Mouse (Mus musculus): ENCODE results near the gene Mpg. TPM values are rescaled to one million over a fixed set of nuclear protein-coding genes. Genes with fewer than 3 reads are reported as not detected.

Gene Mpg
- polyA plus RNA-seq, 1 experiment from 2014 or later = 36.2 TPM

DNA sequence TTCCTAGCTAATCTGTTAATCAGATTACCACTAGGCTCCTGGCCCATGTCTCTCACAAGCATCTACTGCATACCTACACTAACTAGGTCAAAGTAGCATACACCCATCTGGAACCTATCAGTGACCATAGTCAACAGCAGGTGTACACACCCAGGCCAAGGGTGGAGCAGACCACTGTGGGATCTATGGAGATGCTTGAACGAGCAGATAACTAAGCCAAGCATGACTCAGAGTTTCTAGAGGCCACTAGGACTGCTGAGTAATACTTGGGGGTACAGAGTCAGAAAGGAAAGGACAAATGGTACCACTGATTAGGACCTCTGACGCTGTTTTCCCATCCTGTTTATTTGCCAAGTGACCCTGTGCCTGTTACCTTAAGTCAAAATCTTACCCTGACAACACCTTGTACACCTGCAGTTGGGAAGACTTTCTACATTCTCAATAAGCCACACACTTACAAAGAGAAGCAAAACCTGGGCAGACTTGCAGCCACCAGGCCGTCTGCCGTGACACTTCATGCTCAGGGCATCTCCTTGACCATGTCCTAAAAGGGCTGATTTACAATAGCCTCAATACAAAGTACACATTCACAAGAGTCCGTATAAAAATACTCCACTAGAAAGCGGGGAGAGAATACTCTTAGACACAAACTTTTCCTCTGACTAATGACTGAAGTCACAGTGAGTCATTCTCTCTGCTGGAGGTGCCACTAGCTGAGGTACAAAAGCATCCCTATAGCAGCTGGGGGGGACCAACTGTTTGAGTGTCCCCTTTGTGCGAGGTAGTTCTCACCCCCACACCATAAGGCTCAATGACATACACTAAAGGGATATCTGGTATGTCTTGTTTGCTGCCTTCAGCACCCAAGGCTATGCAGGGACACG is 24.8 kb downstream of the Mpg start:
- Histone ChIP-seq H3K36me3 (ENCODE audit: control insufficient read depth, insufficient read depth, low read length) (peaks cover 77% of the 10 kb centered on the region), H3K4me1 (replicated peaks; ENCODE audit: control insufficient read depth, insufficient read depth, low read length) (no peaks in the 10 kb centered on the region), H3K4me3 (ENCODE audit: low read depth, low read length) (no peak overlapping the region), H3K27ac (ENCODE audit: low read depth) (no peak overlapping the region), H3K4me2 (ENCODE audit: low read length) (no peak overlapping the region), H3K27me3 (replicated peaks; ENCODE audit: control insufficient read depth, insufficient read depth, low read length) (no peaks in the 10 kb centered on the region), H3K9me3 (ENCODE audit: control insufficient read depth, low read length) (no peaks in the 10 kb centered on the region), H3K9ac (ENCODE audit: low read length) (no peak overlapping the region)
- no peak for ATAC-seq (replicated peaks; ENCODE audit: low FRiP score, low TSS enrichment, low read depth)
- no peak for DNase-seq (ENCODE audit: low spot score)
- WGBS = 87% methylated on average over 8 of the region's 8 CpGs

DNA sequence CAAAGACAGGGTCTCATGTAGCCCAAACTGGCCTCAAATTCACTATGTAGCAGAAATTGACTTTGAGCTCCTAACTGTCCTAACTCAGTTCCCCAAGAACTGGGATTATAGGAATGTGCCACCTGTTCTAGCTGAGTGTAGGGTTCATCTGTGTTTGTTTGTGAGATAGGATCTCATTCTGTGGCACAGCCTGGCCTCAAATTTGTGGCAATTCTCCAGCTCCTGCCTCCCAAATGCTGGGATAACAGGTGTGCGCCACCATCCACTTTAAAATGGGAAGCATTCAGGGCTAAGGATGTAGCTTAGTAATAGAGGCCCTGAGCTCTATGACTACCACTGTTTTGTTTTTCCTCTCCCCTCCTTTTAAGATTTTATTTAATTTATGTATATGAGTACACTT is 26.8 kb downstream of the Mpg start:
- WGBS = 100% methylated on average over 1 of the region's 1 CpGs
- no peaks in the 10 kb centered on the region for H3K27me3 ChIP-seq (replicated peaks; ENCODE audit: control insufficient read depth, insufficient read depth, low read length)
- peaks cover 57% of the 10 kb centered on the region for H3K36me3 ChIP-seq (ENCODE audit: control insufficient read depth, insufficient read depth, low read length)
- DNase-seq (ENCODE audit: low spot score) (no peak), ATAC-seq (replicated peaks; ENCODE audit: low FRiP score, low TSS enrichment, low read depth) (no peak)
- no peak overlapping the region for H3K4me3 ChIP-seq (ENCODE audit: low read depth, low read length)
- H3K27ac ChIP-seq (ENCODE audit: low read depth) = no peak overlapping the region
- H3K4me2 ChIP-seq (ENCODE audit: low read length) = no peak overlapping the region
- no peaks in the 10 kb centered on the region for H3K9me3 ChIP-seq (ENCODE audit: control insufficient read depth, low read length)
- H3K9ac ChIP-seq (ENCODE audit: low read length) = no peak overlapping the region
- H3K4me1 ChIP-seq (replicated peaks; ENCODE audit: control insufficient read depth, insufficient read depth, low read length) = no peaks in the 10 kb centered on the region

DNA sequence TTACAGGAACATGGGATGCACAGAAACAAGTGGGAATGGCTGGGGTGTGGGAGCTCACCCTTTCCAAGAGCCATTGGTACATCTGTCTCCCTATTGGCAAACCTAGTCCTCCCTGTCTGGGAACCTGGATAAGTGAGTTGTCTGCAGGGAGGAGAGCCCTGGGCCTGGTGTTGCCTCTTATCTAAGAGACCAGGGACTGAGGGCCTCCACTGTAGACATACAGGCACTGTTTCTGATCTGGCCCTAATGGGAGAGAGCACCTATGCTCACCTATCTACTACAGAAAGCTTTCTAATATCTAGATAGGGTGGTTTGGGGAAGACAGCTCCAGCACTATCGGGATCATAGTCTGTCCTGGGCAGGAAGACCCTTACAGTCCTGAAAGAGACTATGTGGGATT is 29.8 kb downstream of the Mpg start:
- H3K9me3 ChIP-seq (ENCODE audit: control insufficient read depth, low read length) = no peaks in the 10 kb centered on the region
- DNase-seq (ENCODE audit: low spot score) (no peak), ATAC-seq (replicated peaks; ENCODE audit: low FRiP score, low TSS enrichment, low read depth) (no peak)
- no peaks in the 10 kb centered on the region for H3K27me3 ChIP-seq (replicated peaks; ENCODE audit: control insufficient read depth, insufficient read depth, low read length)
- H3K27ac ChIP-seq (ENCODE audit: low read depth) = no peak overlapping the region
- H3K9ac ChIP-seq (ENCODE audit: low read length) = no peak overlapping the region
- peaks cover 50% of the 10 kb centered on the region for H3K36me3 ChIP-seq (ENCODE audit: control insufficient read depth, insufficient read depth, low read length)
- 92% methylated on average over 1 of the region's 1 CpGs for WGBS
- no peak overlapping the region for H3K4me2 ChIP-seq (ENCODE audit: low read length)
- H3K4me1 ChIP-seq (replicated peaks; ENCODE audit: control insufficient read depth, insufficient read depth, low read length) = no peaks in the 10 kb centered on the region
- no peak overlapping the region for H3K4me3 ChIP-seq (ENCODE audit: low read depth, low read length)

DNA sequence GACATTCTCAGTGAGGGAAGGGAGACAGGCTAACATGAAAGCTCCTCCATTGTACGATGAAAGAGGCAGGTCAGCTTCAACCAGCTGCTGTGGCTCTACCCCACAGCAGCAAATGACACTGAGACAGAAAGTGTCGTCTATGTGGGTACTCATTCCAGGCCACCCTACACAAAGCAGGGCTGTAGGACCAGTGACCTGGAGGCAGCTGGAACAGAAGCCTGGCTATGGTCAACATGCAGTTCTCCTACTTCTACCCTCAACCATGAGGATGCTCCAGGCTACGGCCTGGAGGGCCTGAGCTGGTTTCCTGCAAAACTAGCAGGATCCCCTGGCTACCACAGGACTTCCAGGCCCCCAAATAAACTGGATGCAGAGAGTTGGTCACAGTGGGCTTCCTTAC is 30.3 kb downstream of the Mpg start:
- H3K4me2 ChIP-seq (ENCODE audit: low read length) = no peak overlapping the region
- no peaks in the 10 kb centered on the region for H3K9me3 ChIP-seq (ENCODE audit: control insufficient read depth, low read length)
- no peak overlapping the region for H3K27ac ChIP-seq (ENCODE audit: low read depth)
- H3K4me3 ChIP-seq (ENCODE audit: low read depth, low read length) = no peak overlapping the region
- H3K9ac ChIP-seq (ENCODE audit: low read length) = no peak overlapping the region
- H3K36me3 ChIP-seq (ENCODE audit: control insufficient read depth, insufficient read depth, low read length) = peaks cover 51% of the 10 kb centered on the region
- DNase-seq (ENCODE audit: low spot score) = no peak
- no peak for ATAC-seq (replicated peaks; ENCODE audit: low FRiP score, low TSS enrichment, low read depth)
- no peaks in the 10 kb centered on the region for H3K27me3 ChIP-seq (replicated peaks; ENCODE audit: control insufficient read depth, insufficient read depth, low read length)
- no peaks in the 10 kb centered on the region for H3K4me1 ChIP-seq (replicated peaks; ENCODE audit: control insufficient read depth, insufficient read depth, low read length)
- WGBS = 87% methylated on average over 3 of the region's 3 CpGs

DNA sequence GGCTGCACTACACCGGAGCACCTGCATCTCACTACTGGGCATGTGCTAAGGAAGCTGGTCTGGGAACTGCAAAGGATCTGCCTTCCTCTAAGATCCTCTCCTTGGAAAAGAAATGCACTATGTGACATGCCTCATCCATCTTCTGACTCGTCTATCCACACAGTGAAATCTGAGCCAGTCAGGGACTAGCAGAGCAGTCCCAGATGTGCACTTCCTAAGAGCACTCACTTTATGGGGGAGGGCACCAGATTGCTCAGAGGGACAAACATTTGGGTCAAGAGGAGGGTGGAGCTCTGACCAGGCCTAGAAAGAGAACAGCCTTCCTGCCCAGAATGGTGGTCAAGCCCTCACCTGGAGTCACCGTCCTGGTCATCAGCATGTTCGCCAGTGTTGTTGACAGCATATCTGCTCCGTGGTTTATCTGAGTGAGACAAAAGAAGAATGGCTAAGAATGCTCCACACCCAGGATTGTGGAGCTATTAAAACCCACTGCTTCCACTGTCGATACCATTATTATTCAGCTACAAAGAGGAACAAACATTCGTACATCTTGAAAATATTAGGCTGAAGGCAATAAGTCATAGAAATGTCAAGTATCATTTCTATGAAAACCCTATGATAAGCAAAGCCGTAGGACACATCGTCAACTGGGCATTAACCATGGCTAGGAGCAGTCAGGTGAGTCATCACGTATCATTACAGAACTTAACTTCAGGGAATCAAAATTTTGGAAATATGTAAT is 36.5 kb downstream of the Mpg start:
- Histone ChIP-seq H3K27me3 (replicated peaks; ENCODE audit: control insufficient read depth, insufficient read depth, low read length) (no peaks in the 10 kb centered on the region), H3K4me2 (ENCODE audit: low read length) (no peak overlapping the region), H3K4me1 (replicated peaks; ENCODE audit: control insufficient read depth, insufficient read depth, low read length) (0 out of 2 replicates have a peak, but pooled peaks cover 7% of the 10 kb centered on the region), H3K9ac (ENCODE audit: low read length) (no peak overlapping the region), H3K36me3 (ENCODE audit: control insufficient read depth, insufficient read depth, low read length) (peaks cover 21% of the 10 kb centered on the region), H3K27ac (ENCODE audit: low read depth) (no peak overlapping the region), H3K9me3 (ENCODE audit: control insufficient read depth, low read length) (no peaks in the 10 kb centered on the region), H3K4me3 (ENCODE audit: low read depth, low read length) (no peak overlapping the region)
- WGBS = 61% methylated on average over 10 of the region's 10 CpGs
- DNase-seq (ENCODE audit: low spot score) (no peak), ATAC-seq (replicated peaks; ENCODE audit: low FRiP score, low TSS enrichment, low read depth) (no peak)

DNA sequence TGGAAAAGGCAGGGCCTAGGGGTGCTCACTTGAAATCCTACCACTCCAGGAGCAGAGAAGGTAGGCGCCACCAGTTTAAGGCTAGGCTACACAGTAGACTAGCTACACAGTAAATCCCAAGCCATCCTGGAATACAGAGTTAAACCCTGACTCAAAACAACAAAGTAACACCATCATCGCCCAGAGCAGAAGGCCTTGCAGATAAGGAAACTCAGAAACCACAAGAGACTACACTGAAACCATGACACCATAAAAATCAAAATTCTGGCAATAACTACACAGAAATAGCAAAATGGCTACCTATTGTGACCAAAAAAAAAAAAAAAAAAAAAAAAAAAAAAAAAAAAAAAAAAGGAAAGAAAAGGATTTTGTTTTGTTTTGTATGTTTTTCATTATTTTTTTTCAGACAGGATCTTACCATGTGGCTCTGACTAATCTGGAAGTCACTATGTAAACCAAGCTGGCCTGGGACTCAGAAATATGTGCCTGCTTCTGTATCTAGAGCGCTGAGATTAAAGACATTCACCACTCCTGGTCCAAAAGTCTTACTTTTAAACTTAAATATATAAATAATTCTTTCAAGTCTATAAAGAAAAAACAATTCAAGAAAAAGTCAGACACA is 38.9 kb downstream of the Mpg start:
- no peak for ATAC-seq (replicated peaks; ENCODE audit: low FRiP score, low TSS enrichment, low read depth)
- H3K9me3 ChIP-seq (ENCODE audit: control insufficient read depth, low read length) = no peaks in the 10 kb centered on the region
- WGBS = 97% methylated on average over 3 of the region's 3 CpGs

DNA sequence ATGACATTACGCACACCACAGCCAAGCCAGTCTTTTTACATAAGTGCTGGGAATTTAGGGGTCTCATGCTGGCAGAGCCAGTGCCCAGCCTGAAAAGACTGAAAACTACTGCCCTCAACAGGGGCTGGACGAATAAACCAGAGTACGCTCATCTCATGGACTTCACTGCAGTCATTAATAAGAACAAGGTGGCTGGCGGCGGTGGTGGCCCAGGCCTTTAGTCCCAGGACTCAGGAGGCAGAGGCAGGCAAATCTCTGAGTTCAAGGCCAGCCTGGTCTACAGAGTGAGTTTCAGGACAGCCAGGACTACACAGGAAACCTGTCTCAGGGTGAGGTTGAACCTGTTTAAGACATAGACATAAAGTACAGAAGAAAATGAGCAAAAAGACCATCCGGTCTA is 39.9 kb downstream of the Mpg start:
- H3K27ac ChIP-seq (ENCODE audit: low read depth) = no peak overlapping the region

More for the DNA sequence above, 38.9 kb downstream of the Mpg start:
- Histone ChIP-seq H3K4me2 (ENCODE audit: low read length) (no peak overlapping the region), H3K36me3 (ENCODE audit: control insufficient read depth, insufficient read depth, low read length) (peaks cover 12% of the 10 kb centered on the region), H3K4me3 (ENCODE audit: low read depth, low read length) (no peak overlapping the region), H3K27me3 (replicated peaks; ENCODE audit: control insufficient read depth, insufficient read depth, low read length) (no peaks in the 10 kb centered on the region), H3K9ac (ENCODE audit: low read length) (no peak overlapping the region), H3K4me1 (replicated peaks; ENCODE audit: control insufficient read depth, insufficient read depth, low read length) (0 out of 2 replicates have a peak, but pooled peaks cover 11% of the 10 kb centered on the region), H3K27ac (ENCODE audit: low read depth) (no peak overlapping the region)
- DNase-seq (ENCODE audit: low spot score) = no peak

DNA sequence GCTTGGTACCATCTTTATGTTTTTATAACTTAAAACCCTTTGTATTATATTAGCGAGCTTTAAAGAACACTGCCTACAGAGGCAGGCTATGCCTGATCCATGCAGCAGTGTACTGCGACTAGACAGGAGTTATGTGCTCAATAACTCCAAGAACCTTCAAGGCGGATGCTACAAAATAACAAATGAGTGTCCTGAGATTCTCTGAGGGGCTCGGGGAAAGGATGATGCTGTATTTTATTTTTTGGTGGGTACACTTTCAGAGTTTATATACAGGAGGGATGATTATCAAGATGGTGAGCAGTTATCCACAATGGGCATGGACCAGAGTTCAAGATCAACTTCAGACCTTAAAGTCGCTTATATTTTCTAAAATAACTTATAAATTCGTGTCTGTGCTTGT is 40.5 kb downstream of the Mpg start:
- peaks cover 2% of the 10 kb centered on the region; the same call in 1 of the 2 replicates for H3K27me3 ChIP-seq (replicated peaks; ENCODE audit: control insufficient read depth, insufficient read depth, low read length)
- peak overlapping the region; percentile 95 for H3K9ac ChIP-seq (ENCODE audit: low read length)
- no peaks in the 10 kb centered on the region for H3K9me3 ChIP-seq (ENCODE audit: control insufficient read depth, low read length)
- peak overlapping the region; percentile 89 for H3K4me3 ChIP-seq (ENCODE audit: low read depth, low read length)
- ATAC-seq (replicated peaks; ENCODE audit: low FRiP score, low TSS enrichment, low read depth) (no peak; the same call in 1 of the 2 replicates), DNase-seq (ENCODE audit: low spot score) (no peak)
- peak overlapping the region; percentile 92 for H3K27ac ChIP-seq (ENCODE audit: low read depth)
- peaks cover under 1% of the 10 kb centered on the region; the same call in 1 of the 2 replicates for H3K36me3 ChIP-seq (ENCODE audit: control insufficient read depth, insufficient read depth, low read length)
- 0 out of 2 replicates have a peak, but pooled peaks cover 11% of the 10 kb centered on the region for H3K4me1 ChIP-seq (replicated peaks; ENCODE audit: control insufficient read depth, insufficient read depth, low read length)
- 18% methylated on average over 6 of the region's 6 CpGs for WGBS
- peak overlapping the region; percentile 80 for H3K4me2 ChIP-seq (ENCODE audit: low read length)

More for the DNA sequence above, 39.9 kb downstream of the Mpg start:
- Histone ChIP-seq H3K27me3 (replicated peaks; ENCODE audit: control insufficient read depth, insufficient read depth, low read length) (no peaks in the 10 kb centered on the region), H3K4me3 (ENCODE audit: low read depth, low read length) (no peak overlapping the region), H3K4me2 (ENCODE audit: low read length) (no peak overlapping the region), H3K9me3 (ENCODE audit: control insufficient read depth, low read length) (no peaks in the 10 kb centered on the region), H3K9ac (ENCODE audit: low read length) (no peak overlapping the region), H3K4me1 (replicated peaks; ENCODE audit: control insufficient read depth, insufficient read depth, low read length) (0 out of 2 replicates have a peak, but pooled peaks cover 11% of the 10 kb centered on the region), H3K36me3 (ENCODE audit: control insufficient read depth, insufficient read depth, low read length) (peaks cover 4% of the 10 kb centered on the region; the same call in 1 of the 2 replicates)
- WGBS = 92% methylated on average over 6 of the region's 6 CpGs
- no peak for ATAC-seq (replicated peaks; ENCODE audit: low FRiP score, low TSS enrichment, low read depth)
- no peak for DNase-seq (ENCODE audit: low spot score)

Measured in intestine, embryonic 14.5 days (tissue).